Mouse (Mus musculus): ENCODE measurements around the gene Mmp8.

Gene Mmp8

DNA sequence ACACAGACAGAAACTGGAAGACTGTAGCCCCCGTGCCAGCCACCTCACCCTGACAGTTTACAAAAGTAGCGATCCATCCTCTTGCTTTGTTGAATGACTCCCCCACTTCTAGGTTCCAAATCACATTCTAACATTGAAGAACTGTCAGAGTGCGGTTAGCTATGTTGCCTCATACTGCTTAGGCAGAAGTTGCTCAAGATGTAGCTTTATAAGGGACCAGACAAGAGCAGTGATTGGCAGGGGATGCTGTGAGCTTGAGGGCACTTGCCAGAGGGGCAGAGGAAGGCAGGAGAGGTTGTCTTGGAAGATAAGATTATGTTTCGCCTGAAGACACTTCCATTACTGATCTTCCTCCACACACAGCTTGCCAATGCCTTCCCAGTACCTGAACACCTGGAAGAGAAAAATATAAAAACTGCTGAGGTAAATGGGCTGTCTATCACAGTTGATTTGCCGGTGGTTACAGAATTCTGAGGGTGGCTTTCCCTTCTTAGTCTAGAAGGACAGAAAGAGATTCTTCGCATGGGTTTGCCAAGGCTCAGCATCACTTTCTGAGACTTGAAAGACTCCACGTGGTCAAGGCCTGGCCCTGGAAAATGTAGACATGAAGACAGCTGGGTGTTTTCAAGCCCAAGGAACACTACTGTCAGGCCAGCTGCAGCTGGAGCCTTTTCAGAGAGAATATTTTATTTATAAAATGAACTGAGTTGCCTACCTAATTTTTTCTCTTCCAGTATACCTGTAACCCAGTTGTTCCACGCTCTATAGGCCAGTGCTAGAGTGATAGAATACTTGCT is at the start of gene Mmp8:
Mmp8 (plus strand) TSS at position 236 of the 797 bp plus-strand sequence.
- no peak for DNase-seq (ENCODE audit: low spot score in 2 of 2)

DNA sequence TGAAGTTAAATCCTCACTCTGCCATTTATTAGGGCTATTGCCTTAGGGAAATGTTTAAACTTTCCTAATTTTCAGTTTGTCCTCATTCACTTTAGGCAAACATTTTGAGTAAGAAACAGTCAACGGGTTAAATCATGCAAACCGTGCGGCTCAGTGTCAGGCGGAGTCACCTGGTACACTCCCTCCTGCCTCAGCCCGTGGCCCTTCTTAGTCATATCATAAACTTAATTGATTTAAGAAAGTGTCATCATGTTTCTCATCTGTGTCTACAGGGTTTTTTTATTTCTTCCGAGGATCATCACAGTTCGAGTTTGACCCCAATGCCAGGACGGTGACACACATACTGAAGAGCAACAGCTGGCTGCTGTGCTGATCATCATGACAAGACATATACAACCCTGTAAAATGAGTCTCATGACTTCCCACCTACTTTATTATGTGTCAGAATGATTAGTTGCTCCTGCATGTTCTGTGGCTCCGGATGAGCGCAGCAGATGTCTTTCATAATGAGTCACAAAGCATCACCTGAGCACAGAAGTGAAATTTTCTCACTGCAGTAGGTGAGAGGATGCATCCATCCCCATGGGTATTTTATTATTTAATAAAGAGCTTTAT is 48.5 kb upstream of the Mmp8 start:
- DNase-seq (ENCODE audit: low spot score in 2 of 2), result no peak

DNA sequence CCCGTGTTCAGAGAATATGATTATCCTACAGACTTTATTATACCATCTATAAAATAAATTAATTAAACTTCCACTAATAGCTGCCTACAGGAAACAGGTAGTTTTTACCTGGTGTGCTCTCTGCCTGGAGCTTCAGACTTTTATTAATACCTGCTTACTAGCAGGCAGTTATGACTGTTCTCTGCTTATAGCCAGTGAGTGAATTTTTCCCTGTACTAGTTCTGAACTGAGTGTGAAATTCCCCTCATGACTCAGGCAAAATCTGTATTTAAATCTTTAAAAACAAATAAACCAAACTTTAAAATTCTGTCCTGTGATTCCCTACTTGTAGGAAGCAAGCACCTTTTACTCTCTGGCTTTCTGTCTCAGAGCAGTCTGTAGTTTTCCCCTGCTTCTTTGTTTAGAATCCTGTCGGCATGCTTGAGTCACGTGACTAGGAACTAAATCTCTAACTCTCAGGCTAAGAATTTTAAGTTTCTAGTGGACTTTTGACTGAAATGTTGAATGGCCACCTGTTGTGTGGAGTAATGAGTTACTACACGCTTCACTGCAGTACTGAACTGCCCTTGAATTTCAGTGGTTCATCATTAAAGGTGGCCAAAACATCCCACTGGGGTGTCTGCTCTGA is 40.2 kb upstream of the Mmp8 start:
- no peak for DNase-seq (ENCODE audit: low spot score in 2 of 2)

- DNase-seq (ENCODE audit: low spot score in 2 of 2), result no peak
These were observed 31.9 kb upstream of the Mmp8 start for GRCm38 (mm10) chr9:7526255-7526940.

GRCm38 (mm10) chr9:7542763-7543162 is 15.5 kb upstream of the Mmp8 start:
- no peak for DNase-seq (ENCODE audit: low spot score in 2 of 2)

DNA sequence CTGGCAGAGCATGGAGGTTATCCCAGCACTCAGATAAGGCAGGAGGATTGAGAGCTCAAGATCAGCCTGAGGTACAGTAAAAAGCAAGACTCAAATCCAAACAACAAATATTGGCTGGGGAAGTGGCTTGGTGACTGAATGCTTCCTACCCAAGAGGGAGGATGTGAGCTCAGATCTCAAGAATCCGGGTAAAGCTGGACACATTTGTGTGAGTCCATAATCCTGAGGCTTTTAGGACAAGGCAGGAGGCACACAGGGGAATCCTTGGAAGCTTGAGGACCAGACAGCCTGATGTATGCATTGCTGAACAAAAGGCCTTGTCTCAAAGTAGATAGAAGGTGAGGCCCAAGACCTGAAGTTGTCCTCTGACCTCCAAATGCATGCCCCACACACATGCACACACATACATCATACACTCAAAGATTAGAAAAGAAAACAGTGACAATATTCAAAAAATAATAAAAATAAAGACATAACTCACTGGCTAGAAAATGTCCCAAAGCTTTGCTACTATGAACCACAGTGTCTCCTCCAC is 13.3 kb upstream of the Mmp8 start:
- no peak for DNase-seq (ENCODE audit: low spot score in 2 of 2)

- no peak for DNase-seq (ENCODE audit: low spot score in 2 of 2)
These were observed 12.8 kb upstream of the Mmp8 start for GRCm38 (mm10) chr9:7545471-7545870.

GRCm38 (mm10) chr9:7545920-7546319 is 12.3 kb upstream of the Mmp8 start:
- no peak for DNase-seq (ENCODE audit: low spot score in 2 of 2)

DNA sequence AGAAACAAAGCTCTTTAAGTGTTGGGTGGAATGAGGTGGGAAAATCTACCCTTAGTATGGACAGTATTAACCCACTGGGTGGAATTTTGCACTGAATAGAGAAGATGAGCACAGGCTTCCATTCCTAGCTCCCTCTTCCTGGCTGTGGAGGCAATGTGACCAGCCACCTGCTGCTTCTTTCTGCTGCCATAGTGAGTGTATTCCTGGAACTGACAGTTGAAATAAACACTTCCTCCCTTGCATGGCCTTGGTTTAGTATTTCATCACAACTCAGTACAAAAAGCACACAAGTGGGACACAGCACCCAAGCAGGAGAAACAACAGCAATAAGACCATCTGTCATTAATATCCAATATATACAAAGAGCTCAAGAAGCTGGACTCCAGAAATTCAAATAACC is 6.3 kb upstream of the Mmp8 start:
- no peak for DNase-seq (ENCODE audit: low spot score in 2 of 2)

DNA sequence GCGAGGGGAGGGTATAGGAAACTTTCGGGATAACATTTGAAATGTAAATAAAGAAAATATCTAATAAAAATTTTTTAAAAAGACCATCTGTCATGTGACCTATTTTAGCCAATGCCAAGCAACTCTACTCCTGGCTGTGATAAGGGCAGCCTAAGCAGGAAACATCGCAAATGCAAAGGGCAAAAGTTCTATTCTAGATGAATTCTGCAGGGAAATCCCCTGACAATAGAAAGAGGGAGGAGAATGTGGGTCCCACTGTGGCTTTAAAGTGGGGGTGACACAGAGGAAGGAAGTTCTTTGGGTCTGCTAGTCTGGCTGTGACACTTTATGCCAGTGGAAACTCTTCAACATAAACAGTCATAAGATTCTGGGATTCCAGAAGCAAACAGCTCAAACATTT is 4.7 kb upstream of the Mmp8 start:
- no peak for DNase-seq (ENCODE audit: low spot score in 2 of 2)

DNA sequence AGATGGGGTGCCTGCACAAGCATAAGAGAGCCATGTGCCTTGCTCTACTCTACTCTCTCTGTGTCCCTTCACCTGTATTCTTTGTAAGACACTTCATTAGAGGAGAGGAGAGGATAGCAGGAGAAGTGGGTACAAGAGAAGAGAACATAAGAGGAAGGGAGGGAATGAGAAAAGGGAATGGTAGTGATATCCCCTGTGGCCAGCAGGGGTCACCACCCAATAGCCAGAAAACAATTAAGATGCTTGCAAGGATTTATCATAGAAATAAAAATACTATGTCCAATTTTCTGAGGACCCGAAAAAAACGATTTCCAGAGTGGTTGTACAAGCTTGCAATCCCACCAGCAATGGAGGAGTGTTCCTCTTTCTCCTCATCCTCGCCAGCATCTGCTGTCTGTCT is 3.9 kb upstream of the Mmp8 start:
- no peak for DNase-seq (ENCODE audit: low spot score in 2 of 2)

DNA sequence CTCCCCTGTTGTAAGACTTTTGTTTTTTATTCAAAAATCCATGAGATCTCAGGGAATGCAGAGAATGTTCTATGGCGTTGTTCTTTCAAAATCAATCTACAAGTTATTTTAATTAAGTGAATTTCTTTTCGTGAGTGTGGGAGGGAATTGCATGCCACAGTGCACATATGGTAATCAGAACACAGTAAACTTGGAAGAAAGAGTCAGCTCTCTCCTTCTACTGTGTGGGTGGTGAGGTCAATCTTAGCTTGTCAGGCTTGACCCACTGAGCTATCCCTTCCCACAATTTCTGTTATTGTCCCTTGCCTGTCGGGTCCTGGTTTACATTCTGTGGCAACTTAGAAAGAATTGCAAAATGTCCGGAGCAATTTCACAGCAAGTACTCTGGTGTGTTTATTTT is 1.8 kb downstream of the Mmp8 start:
- no peak for DNase-seq (ENCODE audit: low spot score in 2 of 2)

DNA sequence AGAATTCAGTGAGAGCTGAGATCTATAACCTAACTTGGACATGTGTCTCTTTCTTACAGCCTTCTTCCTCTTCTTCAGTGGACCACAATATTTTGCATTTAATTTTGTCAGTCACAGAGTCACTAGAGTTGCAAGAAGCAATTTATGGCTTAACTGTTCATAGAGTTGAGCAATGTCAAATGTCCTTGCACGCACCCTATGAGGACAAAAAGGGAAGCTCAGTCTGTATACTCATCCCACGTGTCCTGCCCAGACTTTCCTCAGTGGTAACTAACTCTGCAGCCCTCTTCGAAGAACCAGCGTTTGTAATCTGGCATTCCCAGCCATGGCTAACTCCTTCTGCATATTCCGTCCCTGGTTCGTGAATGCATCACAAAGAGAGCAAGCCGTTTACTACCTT is 9.1 kb downstream of the Mmp8 start:
- no peak for DNase-seq (ENCODE audit: low spot score in 2 of 2)

- DNase-seq (ENCODE audit: low spot score in 2 of 2), result no peak
These were observed 9.7 kb downstream of the Mmp8 start for GRCm38 (mm10) chr9:7567923-7568322.

GRCm38 (mm10) chr9:7570485-7570884 is 12.2 kb downstream of the Mmp8 start:
- no peak for DNase-seq (ENCODE audit: low spot score in 2 of 2)

DNA sequence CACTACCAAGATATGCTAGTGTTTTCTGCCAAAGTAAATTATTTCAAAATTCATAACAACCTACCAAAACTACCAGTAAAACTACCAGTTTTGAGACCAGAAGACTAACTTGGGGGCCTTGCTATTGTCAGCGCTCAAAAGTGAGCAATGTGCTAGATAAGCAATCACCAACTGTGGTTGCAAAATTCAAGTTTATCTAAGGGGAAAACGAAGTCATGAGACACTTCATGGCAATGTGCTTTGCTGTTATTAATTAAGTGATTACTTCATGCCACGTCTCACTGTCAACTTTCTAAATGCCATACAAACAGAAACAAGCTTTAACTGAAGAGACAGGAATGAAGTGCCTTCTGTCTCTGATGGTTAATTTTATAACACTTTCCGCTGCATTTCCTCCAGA is 12.9 kb downstream of the Mmp8 start, which contains the start of gene Mmp27:
Mmp27 (plus strand) TSS at position 235 of the 400 bp plus-strand sequence.
- DNase-seq (ENCODE audit: low spot score in 2 of 2), result no peak

DNA sequence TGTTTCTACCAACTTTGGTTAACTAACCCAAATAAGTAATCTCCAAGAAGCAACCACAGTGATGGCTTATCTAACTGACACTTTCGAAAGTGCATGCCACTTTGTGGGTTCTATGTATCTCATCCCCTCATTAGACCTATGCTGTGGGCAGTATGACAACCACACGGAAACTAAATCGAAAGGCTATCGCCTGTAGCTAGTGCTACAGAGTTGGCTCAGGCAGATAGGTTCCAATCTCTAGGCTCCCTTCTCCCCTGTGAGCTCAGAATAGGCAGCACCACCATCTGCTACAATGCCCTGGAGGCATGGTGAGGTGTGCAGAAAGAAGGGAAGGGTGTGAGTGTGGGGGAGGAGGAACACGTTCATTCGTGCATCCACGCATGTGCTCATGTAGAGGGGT is 13.9 kb downstream of the Mmp8 start:
- DNase-seq (ENCODE audit: low spot score in 2 of 2), result no peak

GRCm38 (mm10) chr9:7572663-7573308 is 14.5 kb downstream of the Mmp8 start:
- no peak for DNase-seq (ENCODE audit: low spot score in 2 of 2)

GRCm38 (mm10) chr9:7575526-7575925 is 17.3 kb downstream of the Mmp8 start:
- DNase-seq (ENCODE audit: low spot score in 2 of 2), result no peak

GRCm38 (mm10) chr9:7577371-7577770 is 19.1 kb downstream of the Mmp8 start:
- DNase-seq (ENCODE audit: low spot score in 2 of 2), result no peak

GRCm38 (mm10) chr9:7590063-7590462 is 31.8 kb downstream of the Mmp8 start:
- DNase-seq (ENCODE audit: low spot score in 2 of 2), result no peak
